Mouse (Mus musculus) kidney, adult 18-20 months (tissue): ENCODE results near the gene Cavin2.

ENCODE experiments used
- DNase-seq: peaks from one replicate; pipeline ENCODE4 v3.0.0; 2021

The Cavin2 gene

DNA sequence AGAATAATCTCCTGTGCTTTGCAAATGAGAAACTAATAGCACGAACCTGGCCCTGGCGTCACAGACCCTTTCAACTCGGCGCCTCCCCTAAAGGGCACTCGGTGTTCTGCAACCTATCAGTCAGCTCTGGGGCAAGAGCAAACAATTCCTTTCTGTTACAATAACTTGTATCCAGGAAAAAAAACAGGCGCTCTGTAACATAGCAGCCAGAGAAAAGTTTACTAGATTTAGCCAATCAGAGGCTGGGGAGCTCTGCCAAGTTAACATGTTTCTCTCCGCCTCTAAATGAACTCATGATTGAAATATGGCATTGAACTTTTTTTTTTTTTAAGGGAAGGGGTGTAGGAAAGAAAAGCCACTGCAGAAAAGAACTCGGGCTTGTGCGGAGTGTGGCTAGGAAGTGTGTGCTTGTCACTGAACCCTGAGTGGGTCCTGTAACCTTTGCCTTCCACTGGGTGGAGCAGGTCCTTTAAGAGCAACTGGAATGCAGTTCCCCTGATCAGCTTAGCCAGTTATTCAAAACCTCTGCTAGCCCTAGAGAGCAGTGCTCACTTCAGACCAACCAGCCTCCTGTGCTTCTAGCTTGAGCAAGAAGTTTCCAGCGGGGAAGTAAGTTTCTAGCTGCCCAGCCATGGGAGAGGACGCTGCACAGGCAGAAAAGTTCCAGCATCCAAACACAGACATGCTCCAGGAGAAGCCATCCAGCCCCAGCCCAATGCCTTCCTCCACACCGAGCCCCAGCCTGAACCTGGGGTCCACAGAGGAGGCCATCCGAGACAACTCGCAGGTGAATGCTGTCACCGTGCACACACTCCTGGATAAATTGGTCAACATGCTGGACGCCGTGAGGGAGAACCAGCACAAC lies at the start of gene Cavin2:
Gene Cavin2, plus strand, starts transcription at position 372 of the 865 bp plus-strand sequence.
- peak; percentile 69 for DNase-seq

DNA sequence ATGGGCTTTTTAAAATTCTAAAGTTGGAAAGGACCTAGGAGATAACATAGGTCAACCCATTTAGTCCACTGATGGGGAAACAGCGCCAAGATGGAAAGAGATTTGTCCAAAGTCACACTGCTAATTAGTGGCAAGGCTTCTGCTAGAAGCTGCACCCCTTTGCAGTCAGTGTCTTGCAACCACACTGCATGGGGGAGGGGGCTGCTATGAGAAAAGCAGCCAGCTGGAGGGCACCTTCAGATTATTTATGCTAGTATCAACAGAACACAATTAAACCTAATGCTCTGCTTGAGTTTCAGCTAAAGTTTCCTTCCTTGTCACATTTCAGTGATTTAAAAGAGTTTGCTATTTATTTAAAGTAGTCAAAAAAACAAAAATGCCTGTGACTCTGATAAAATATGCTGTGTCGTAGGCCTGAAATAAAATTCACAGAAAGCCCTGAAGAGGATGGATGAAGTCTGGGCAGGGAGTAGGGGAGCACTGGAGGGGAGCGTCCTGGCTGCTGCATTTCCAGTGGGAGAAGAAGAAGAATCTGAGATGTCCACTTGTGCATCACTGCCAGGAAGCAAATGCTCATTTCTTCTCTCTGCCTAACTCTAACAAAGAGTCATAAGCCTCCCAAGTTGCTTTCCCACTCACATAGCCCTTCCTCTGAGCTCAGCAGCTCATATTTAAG lies 47.5 kb upstream of the Cavin2 start:
- no peak for DNase-seq

GRCm38 (mm10) chr1:51243294-51243693 lies 45.6 kb upstream of the Cavin2 start:
- DNase-seq = no peak

- no peak for DNase-seq
Measured at GRCm38 (mm10) chr1:51243869-51244268, 45.1 kb upstream of the Cavin2 start.

GRCm38 (mm10) chr1:51245381-51245780 lies 43.5 kb upstream of the Cavin2 start:
- DNase-seq = peak; percentile 20

- DNase-seq = no peak
Measured at GRCm38 (mm10) chr1:51250302-51250701, 38.6 kb upstream of the Cavin2 start.

- DNase-seq = peak; percentile 41
Measured at GRCm38 (mm10) chr1:51265118-51265800, 23.7 kb upstream of the Cavin2 start.

DNA sequence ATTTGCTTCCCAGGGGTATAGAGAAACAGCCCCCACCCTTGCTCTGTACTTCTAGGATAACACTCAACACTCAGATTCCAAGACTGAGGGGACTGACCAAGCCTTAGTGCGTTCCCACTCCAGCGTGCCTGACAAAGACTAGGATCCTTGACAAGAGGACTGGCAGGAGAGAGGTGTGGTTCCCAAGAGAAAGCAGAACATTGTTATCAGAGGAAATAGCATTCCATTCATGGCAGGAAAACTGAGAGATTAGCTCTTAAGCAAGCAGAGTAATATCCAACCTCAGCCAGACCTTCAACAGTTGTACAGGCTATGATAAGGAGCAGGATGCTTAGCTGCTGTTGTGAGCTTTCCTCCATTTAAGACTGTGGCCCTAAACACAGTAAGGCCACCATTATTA lies 23.0 kb upstream of the Cavin2 start:
- DNase-seq = no peak

GRCm38 (mm10) chr1:51267125-51267524 lies 21.8 kb upstream of the Cavin2 start:
- no peak for DNase-seq

DNA sequence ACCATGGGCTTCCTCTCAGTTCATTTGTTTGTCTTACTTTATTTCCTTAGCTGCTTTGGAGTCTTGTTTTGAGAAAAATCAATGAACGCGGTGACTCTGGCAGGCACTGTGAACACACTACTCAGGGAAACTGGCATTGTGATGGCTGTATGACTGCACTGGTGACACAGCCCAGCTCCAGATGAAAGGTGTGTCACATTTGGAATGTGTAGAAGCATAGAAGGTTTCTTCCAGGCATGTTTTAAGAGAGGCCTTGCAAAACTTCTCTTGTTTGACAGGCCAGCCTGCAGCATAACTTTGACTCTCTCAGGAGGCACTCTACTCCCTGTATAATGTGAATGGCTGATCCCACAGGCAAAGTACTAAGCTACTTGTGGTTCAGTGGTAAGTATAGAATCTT lies 20.7 kb upstream of the Cavin2 start:
- no peak for DNase-seq

DNA sequence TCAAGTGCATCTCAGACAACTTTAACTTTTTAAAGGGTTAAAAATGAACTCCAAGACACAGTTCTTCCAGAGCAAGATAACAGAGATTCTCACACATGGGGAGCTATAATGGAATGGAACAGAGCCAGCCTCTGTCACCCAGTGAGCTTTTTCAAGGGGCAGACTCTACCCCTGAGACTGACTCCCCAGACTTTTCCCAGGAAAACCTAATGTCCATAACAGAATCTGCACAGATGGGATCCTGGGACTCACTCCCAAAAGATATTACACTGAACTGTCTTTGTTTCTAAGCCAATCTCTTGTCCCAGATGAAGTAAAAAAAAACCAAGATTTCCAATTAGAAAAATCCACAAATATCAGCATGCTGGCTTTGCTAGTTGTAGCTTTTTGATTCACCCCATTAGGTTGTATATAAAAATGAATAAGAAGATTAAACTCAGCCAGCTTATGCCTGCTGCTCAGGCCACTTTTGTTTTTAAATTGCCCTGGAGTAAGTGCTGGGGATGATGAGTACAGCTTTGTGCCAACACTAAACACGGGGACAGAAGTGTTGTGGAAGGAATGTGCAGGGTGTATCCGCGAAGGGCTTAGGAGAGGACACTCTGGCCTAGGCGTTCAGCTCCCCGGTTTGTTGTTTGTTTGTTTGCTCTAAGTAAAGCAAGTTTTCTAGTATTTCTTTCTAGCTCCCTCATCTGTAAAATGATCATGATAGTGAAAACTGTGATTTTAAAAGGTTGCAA lies 18.6 kb upstream of the Cavin2 start:
- no peak for DNase-seq

GRCm38 (mm10) chr1:51271845-51272244 lies 17.1 kb upstream of the Cavin2 start:
- DNase-seq = no peak

- no peak for DNase-seq
Measured at GRCm38 (mm10) chr1:51272583-51273201, 16.2 kb upstream of the Cavin2 start.

- no peak for DNase-seq
Measured at GRCm38 (mm10) chr1:51277879-51278567, 10.9 kb upstream of the Cavin2 start.

DNA sequence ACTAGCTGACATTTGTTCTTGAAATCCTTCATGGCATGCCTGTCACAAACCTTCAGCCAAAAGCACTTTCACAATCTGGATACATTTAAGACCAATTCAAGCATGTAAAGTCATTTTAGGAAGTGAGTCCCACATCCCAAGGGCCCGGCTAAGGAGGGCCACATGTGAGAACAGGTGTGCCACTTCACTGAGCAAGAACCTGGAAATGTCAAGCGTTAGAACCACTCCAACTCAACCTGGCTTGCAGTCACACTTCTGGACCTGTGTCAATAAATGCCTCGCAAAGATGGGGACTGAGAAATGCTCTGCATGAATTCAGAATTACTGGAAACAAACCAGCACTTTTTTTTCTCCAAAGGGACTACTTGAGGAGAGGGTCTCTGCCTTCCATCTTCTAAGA lies 725 bp upstream of the Cavin2 start:
- DNase-seq = no peak

DNA sequence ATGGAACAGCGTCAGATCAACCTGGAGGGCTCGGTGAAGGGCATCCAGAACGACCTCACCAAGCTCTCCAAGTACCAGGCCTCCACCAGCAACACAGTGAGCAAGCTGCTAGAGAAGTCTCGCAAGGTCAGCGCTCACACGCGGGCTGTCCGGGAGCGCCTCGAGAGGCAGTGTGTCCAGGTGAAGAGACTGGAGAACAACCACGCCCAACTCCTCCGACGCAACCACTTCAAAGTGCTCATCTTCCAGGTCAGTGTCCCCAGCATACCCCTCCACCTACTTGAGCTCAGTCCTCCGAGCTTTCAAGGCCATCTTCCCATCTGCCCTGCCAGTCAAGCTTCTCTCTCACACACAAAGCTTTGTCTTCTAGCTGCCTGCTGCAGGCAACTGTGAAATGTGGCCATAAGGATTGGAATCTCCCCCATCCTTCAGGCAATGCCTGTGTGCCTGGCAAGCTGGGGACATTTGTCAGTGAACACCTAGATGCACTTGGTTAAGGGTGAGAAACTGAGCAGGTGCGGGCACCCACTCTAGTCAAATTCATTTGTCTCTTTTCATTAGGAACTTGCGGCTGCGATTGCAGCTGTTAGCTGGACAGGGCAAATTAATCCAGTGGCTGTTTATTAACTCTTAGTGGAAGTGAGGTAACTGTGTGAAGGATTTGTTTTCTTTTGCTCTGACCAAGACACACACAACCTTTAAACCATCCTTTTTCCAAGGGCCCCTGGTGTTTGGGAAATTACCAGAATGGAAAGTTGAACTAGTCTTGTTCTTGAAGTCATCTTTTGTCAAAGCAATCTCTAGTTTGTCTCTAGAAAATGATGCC lies 907 bp downstream of the Cavin2 start:
- peak; percentile 63 for DNase-seq

DNA sequence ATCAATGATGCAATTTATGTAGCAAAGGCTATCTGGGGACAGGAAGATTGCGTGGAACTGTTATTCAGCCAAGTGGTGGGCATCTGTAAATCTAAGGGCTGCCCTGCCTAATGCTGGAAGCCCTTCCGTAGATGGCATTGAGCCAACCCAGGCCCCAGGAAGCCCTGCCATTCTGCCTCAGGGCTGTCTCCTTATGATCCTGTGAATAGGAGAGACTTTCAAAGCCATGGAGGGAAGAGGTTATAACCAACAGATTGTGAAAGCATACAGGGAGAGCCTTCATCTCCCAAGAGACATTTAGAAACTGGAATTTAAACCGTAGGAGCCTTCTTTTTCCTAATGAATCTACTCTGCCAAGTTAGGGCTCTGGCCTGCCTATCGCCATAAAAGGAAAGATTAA lies 1.7 kb downstream of the Cavin2 start:
- peak; percentile 30 for DNase-seq

- DNase-seq = no peak
Measured at GRCm38 (mm10) chr1:51292348-51292747, 3.4 kb downstream of the Cavin2 start.

DNA sequence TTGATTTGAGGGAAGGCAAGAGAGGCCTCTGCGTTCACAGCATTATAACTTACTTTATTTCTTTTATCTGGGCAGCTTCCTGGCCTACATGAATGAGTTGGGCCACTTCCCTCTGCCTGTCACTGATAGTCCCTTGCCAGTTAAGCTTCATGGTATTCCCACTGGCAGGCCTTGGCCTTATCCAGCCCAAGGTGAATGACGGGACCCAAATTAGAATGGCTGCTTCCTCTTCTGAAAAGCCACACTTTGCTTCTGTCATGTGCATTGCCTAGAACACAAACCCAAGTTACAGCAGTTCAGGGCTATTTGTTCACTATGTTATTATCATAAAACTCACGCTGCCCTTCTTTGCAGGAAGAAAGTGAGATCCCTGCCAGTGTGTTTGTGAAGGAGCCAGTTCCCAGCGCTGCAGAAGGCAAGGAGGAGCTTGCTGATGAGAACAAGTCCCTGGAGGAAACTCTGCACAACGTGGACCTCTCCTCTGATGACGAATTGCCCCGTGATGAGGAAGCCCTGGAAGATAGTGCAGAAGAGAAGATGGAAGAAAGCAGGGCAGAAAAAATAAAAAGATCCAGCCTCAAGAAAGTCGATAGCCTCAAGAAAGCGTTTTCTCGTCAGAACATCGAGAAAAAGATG lies 11.5 kb downstream of the Cavin2 start:
- no peak for DNase-seq

GRCm38 (mm10) chr1:51307056-51307455 lies 18.1 kb downstream of the Cavin2 start:
- DNase-seq = no peak
